Mouse (Mus musculus): ENCODE data around the gene Inhbe.
"Not testable (repeated sequence)": the region's sequence is repeated elsewhere in the genome, so short reads cannot be mapped to it uniquely, and the experiment has no call there.

Gene Inhbe

DNA sequence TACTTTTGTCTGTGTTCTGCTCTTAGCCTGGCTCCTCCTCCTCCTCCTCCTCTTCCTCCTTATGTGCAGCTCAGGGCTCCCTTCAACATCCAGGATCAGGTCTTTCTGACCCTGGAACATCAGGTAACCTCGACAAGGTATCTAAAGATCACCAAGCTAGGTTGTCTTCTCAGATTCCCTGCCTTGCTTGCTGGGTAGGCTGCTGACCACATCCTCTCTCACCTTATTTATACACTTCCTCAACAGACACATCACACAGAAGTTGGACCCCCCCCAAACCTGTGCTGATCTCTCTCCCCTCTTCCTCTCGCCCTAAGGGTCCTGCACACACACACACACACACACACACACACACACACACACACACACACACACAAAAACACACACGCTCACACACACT, 32.6 kb downstream of the Inhbe start, which contains the start of gene Arhgap9:
Arhgap9 (plus strand) TSS at position 344 of the 400 bp plus-strand sequence.
- DNase-seq: no peak

DNA sequence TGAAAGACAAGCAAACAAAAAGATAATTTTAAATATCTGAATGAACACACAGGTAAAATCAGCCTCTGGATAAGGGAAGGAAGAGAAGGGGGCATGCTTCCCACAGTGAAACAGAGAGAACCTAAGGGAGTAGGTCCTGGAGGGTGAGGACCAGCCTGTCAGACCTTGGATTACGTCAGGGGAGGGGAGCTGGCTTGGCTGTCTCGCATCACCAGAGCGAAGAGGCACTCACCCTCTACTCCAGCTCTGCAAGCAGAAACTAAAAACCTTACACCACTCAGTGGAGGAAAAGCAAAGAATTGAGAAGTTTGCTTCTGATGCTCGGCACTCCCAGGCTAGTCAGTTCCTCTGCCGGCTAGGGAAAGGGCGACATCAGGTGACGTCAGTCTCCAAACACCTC, 34.2 kb downstream of the Inhbe start:
- DNase-seq: no peak

GRCm38 (mm10) chr10:127318009-127318408, 36.2 kb downstream of the Inhbe start:
- no peak for DNase-seq

- no peak for DNase-seq
Measured at GRCm38 (mm10) chr10:127317277-127317676, 36.9 kb downstream of the Inhbe start.

DNA sequence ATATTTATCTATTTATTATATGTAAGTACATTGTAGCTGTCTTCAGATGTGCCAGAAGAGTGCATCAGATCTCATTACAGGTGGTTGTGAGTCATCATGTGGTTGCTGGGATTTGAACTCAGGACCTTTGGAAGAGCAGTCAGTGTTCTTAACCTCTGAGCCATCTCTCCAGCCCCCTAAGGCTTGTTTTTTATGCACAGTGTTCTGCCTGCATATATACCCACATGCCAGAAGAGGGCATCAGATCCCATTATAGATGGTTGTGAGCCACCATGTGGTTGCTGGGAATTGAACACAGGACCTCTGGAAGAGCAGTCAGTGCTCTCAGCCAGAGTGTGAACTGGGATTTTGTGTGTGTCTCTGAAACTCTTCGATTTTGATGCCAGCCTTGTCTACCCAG, 39.3 kb downstream of the Inhbe start:
- not testable (repeated sequence) for DNase-seq

GRCm38 (mm10) chr10:127313516-127313915, 40.7 kb downstream of the Inhbe start:
- DNase-seq: not testable (repeated sequence)

GRCm38 (mm10) chr10:127312858-127313257, 41.4 kb downstream of the Inhbe start:
- no peak for DNase-seq

DNA sequence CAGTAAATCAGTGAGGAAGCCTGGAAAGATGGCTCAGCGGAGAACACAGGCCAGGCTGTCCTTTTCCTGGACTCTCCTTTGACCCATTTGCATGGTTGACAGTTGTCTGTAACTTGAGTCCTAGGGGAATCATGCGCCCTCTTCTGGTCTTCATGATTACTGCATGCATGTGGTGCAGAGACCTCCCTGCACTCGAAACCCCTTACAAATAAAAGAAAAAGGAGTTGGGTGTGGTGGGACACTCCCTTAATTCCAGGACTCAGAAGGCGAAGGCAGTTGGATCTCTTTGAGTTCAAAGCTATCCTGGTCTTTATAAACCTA, 41.9 kb downstream of the Inhbe start:
- DNase-seq: peak; percentile 87

GRCm38 (mm10) chr10:127311476-127312355, 42.5 kb downstream of the Inhbe start, which contains the start of gene Mars:
Gene Mars (minus strand): TSS chr10:127311786.
- peak; percentile 94 for DNase-seq

DNA sequence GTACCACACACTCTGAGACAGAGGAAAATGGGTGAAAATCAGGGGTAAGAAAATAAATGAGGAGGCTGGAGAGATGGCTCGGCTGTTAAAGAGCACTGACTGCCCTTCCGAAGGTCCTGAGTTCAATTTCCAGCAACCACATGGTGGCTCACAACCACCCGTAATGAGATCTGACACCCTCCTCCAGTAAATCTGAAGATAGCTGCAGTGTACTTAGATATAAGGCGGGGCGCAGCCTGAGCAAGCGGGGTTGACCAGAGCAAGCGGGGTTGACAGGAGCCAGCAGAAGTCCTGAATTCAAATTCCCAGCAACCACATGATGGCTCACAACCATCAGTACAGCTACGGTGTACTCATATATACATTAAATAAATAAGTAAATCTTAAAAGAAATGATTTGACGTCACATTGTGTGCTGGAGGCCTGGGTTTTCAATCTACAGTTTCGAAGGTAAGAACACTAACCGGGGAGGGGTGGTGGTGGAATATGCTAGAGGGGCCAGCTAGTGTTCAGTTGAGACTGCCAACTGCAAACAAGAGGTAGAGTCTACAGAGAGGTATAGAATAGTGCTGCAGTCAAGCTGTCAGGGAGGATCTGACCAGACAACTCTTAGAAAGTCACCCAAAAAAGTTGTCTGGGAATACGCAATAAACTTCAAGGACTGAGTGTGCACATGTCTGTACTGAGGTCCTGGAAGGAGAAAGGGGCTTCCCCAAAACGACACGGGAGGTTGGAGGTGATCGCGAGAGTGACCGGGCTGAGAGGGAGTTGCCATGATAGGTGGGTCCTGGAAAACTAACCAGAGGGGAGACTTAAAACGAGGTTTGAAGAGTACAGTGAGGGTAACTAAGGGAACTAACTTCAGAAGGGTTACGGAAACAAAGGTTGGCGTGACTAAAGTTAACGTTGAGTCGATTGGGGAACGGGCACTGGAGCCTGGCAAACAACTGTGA, 43.4 kb downstream of the Inhbe start:
- no peak for DNase-seq

- not testable (repeated sequence) for DNase-seq
Measured at GRCm38 (mm10) chr10:127309167-127309566, 45.0 kb downstream of the Inhbe start.

GRCm38 (mm10) chr10:127303136-127303535, 51.1 kb downstream of the Inhbe start:
- DNase-seq: no peak

GRCm38 (mm10) chr10:127300361-127300760, 53.9 kb downstream of the Inhbe start:
- no peak for DNase-seq

Data from kidney, adult 18-20 months (tissue).